Mouse (Mus musculus): ENCODE results near the gene Rsc1a1. TPM values are rescaled to one million over a fixed set of nuclear protein-coding genes. Genes with fewer than 3 reads are reported as not detected.
A peak's percentile ranks its signal among the peaks of the same experiment; 100 is the strongest.

The Rsc1a1 gene
- polyA plus RNA-seq, 1 experiment from 2014 or later, result 3.7 TPM

GRCm38 (mm10) chr4:141682706-141683230 lies 2.6 kb downstream of the Rsc1a1 start:
- Histone ChIP-seq H3K4me3 (ENCODE audit: low read depth, low read length) (no peak overlapping the region), H3K27me3 (replicated peaks; ENCODE audit: control insufficient read depth, insufficient read depth, low read length) (no peaks in the 10 kb centered on the region), H3K4me1 (replicated peaks; ENCODE audit: control insufficient read depth, insufficient read depth, low read length) (no peaks in the 10 kb centered on the region), H3K9ac (ENCODE audit: low read length) (no peak overlapping the region), H3K9me3 (ENCODE audit: control insufficient read depth, low read length) (no peaks in the 10 kb centered on the region), H3K4me2 (ENCODE audit: low read length) (no peak overlapping the region), H3K27ac (ENCODE audit: low read depth) (no peak overlapping the region), H3K36me3 (ENCODE audit: control insufficient read depth, insufficient read depth, low read length) (peaks cover 49% of the 10 kb centered on the region)
- 80% methylated on average over 12 of the region's 12 CpGs for WGBS
- DNase-seq (ENCODE audit: low spot score), result no peak
- no peak for ATAC-seq (replicated peaks; ENCODE audit: low FRiP score, low TSS enrichment, low read depth)

- Histone ChIP-seq H3K4me3 (ENCODE audit: low read depth, low read length) (no peak overlapping the region), H3K27ac (ENCODE audit: low read depth) (no peak overlapping the region), H3K4me1 (replicated peaks; ENCODE audit: control insufficient read depth, insufficient read depth, low read length) (no peaks in the 10 kb centered on the region), H3K27me3 (replicated peaks; ENCODE audit: control insufficient read depth, insufficient read depth, low read length) (no peaks in the 10 kb centered on the region), H3K9me3 (ENCODE audit: control insufficient read depth, low read length) (no peaks in the 10 kb centered on the region), H3K4me2 (ENCODE audit: low read length) (no peak overlapping the region), H3K9ac (ENCODE audit: low read length) (no peak overlapping the region), H3K36me3 (ENCODE audit: control insufficient read depth, insufficient read depth, low read length) (peaks cover 45% of the 10 kb centered on the region)
- 72% methylated on average over 7 of the region's 7 CpGs for WGBS
- DNase-seq (ENCODE audit: low spot score) (no peak), ATAC-seq (replicated peaks; ENCODE audit: low FRiP score, low TSS enrichment, low read depth) (no peak)
Measured at GRCm38 (mm10) chr4:141681767-141682166, 3.6 kb downstream of the Rsc1a1 start.

- 53% methylated on average over 12 of the region's 12 CpGs for WGBS
- ATAC-seq (replicated peaks; ENCODE audit: low FRiP score, low TSS enrichment, low read depth) (no peak), DNase-seq (ENCODE audit: low spot score) (no peak)
- no peak overlapping the region for H3K4me2 ChIP-seq (ENCODE audit: low read length)
- H3K27ac ChIP-seq (ENCODE audit: low read depth), result peak overlapping the region; percentile 1; the same call in 1 of the 2 replicates
- no peak overlapping the region for H3K9ac ChIP-seq (ENCODE audit: low read length)
- no peaks in the 10 kb centered on the region for H3K4me1 ChIP-seq (replicated peaks; ENCODE audit: control insufficient read depth, insufficient read depth, low read length)
- H3K36me3 ChIP-seq (ENCODE audit: control insufficient read depth, insufficient read depth, low read length), result peaks cover 37% of the 10 kb centered on the region
- H3K4me3 ChIP-seq (ENCODE audit: low read depth, low read length), result no peak overlapping the region
- no peaks in the 10 kb centered on the region for H3K27me3 ChIP-seq (replicated peaks; ENCODE audit: control insufficient read depth, insufficient read depth, low read length)
- H3K9me3 ChIP-seq (ENCODE audit: control insufficient read depth, low read length), result no peaks in the 10 kb centered on the region
Measured at GRCm38 (mm10) chr4:141680892-141681291, 4.5 kb downstream of the Rsc1a1 start.

GRCm38 (mm10) chr4:141679016-141679415 lies 6.4 kb downstream of the Rsc1a1 start:
- Histone ChIP-seq H3K9ac (ENCODE audit: low read length) (no peak overlapping the region), H3K27ac (ENCODE audit: low read depth) (no peak overlapping the region), H3K4me2 (ENCODE audit: low read length) (no peak overlapping the region), H3K36me3 (ENCODE audit: control insufficient read depth, insufficient read depth, low read length) (peaks cover 18% of the 10 kb centered on the region), H3K9me3 (ENCODE audit: control insufficient read depth, low read length) (no peaks in the 10 kb centered on the region), H3K4me3 (ENCODE audit: low read depth, low read length) (no peak overlapping the region), H3K4me1 (replicated peaks; ENCODE audit: control insufficient read depth, insufficient read depth, low read length) (no peaks in the 10 kb centered on the region), H3K27me3 (replicated peaks; ENCODE audit: control insufficient read depth, insufficient read depth, low read length) (no peaks in the 10 kb centered on the region)
- ATAC-seq (replicated peaks; ENCODE audit: low FRiP score, low TSS enrichment, low read depth) (no peak), DNase-seq (ENCODE audit: low spot score) (no peak)
- WGBS, result 74% methylated on average over 2 of the region's 2 CpGs

GRCm38 (mm10) chr4:141676462-141676979 lies 8.9 kb downstream of the Rsc1a1 start:
- no peak overlapping the region for H3K4me3 ChIP-seq (ENCODE audit: low read depth, low read length)
- H3K9ac ChIP-seq (ENCODE audit: low read length), result no peak overlapping the region
- no peaks in the 10 kb centered on the region for H3K36me3 ChIP-seq (ENCODE audit: control insufficient read depth, insufficient read depth, low read length)
- no peak overlapping the region for H3K4me2 ChIP-seq (ENCODE audit: low read length)
- DNase-seq (ENCODE audit: low spot score) (no peak), ATAC-seq (replicated peaks; ENCODE audit: low FRiP score, low TSS enrichment, low read depth) (no peak)
- H3K27me3 ChIP-seq (replicated peaks; ENCODE audit: control insufficient read depth, insufficient read depth, low read length), result no peaks in the 10 kb centered on the region
- 0 out of 2 replicates have a peak, but pooled peaks cover under 1% of the 10 kb centered on the region for H3K4me1 ChIP-seq (replicated peaks; ENCODE audit: control insufficient read depth, insufficient read depth, low read length)
- WGBS, result 78% methylated on average over 5 of the region's 5 CpGs
- no peak overlapping the region for H3K27ac ChIP-seq (ENCODE audit: low read depth)
- no peaks in the 10 kb centered on the region for H3K9me3 ChIP-seq (ENCODE audit: control insufficient read depth, low read length)

- ATAC-seq (replicated peaks; ENCODE audit: low FRiP score, low TSS enrichment, low read depth) (no peak), DNase-seq (ENCODE audit: low spot score) (no peak)
- H3K9me3 ChIP-seq (ENCODE audit: control insufficient read depth, low read length), result no peaks in the 10 kb centered on the region
- 0 out of 2 replicates have a peak, but pooled peaks cover 3% of the 10 kb centered on the region for H3K4me1 ChIP-seq (replicated peaks; ENCODE audit: control insufficient read depth, insufficient read depth, low read length)
- no peak overlapping the region for H3K4me3 ChIP-seq (ENCODE audit: low read depth, low read length)
- no peak overlapping the region for H3K4me2 ChIP-seq (ENCODE audit: low read length)
- WGBS, result 73% methylated on average over 13 of the region's 13 CpGs
- no peak overlapping the region for H3K27ac ChIP-seq (ENCODE audit: low read depth)
- no peak overlapping the region for H3K9ac ChIP-seq (ENCODE audit: low read length)
- no peaks in the 10 kb centered on the region for H3K36me3 ChIP-seq (ENCODE audit: control insufficient read depth, insufficient read depth, low read length)
- no peaks in the 10 kb centered on the region for H3K27me3 ChIP-seq (replicated peaks; ENCODE audit: control insufficient read depth, insufficient read depth, low read length)
Measured at GRCm38 (mm10) chr4:141672325-141672724, 13.1 kb downstream of the Rsc1a1 start.

GRCm38 (mm10) chr4:141671389-141671788 lies 14.0 kb downstream of the Rsc1a1 start:
- ATAC-seq (replicated peaks; ENCODE audit: low FRiP score, low TSS enrichment, low read depth) (no peak), DNase-seq (ENCODE audit: low spot score) (no peak)

GRCm38 (mm10) chr4:141669898-141670712 lies 15.3 kb downstream of the Rsc1a1 start:
- H3K4me3 ChIP-seq (ENCODE audit: low read depth, low read length), result no peak overlapping the region
- H3K36me3 ChIP-seq (ENCODE audit: control insufficient read depth, insufficient read depth, low read length), result no peaks in the 10 kb centered on the region
- H3K27ac ChIP-seq (ENCODE audit: low read depth), result no peak overlapping the region
- H3K4me2 ChIP-seq (ENCODE audit: low read length), result no peak overlapping the region
- H3K9me3 ChIP-seq (ENCODE audit: control insufficient read depth, low read length), result no peaks in the 10 kb centered on the region
- no peak; the same call in 1 of the 2 replicates for ATAC-seq (replicated peaks; ENCODE audit: low FRiP score, low TSS enrichment, low read depth)
- no peak for DNase-seq (ENCODE audit: low spot score)
- H3K27me3 ChIP-seq (replicated peaks; ENCODE audit: control insufficient read depth, insufficient read depth, low read length), result no peaks in the 10 kb centered on the region
- H3K4me1 ChIP-seq (replicated peaks; ENCODE audit: control insufficient read depth, insufficient read depth, low read length), result 0 out of 2 replicates have a peak, but pooled peaks cover 3% of the 10 kb centered on the region
- H3K9ac ChIP-seq (ENCODE audit: low read length), result no peak overlapping the region
- 85% methylated on average over 18 of the region's 18 CpGs for WGBS

More at GRCm38 (mm10) chr4:141671389-141671788, 14.0 kb downstream of the Rsc1a1 start:
- H3K9ac ChIP-seq (ENCODE audit: low read length), result no peak overlapping the region
- no peaks in the 10 kb centered on the region for H3K9me3 ChIP-seq (ENCODE audit: control insufficient read depth, low read length)
- no peak overlapping the region for H3K27ac ChIP-seq (ENCODE audit: low read depth)
- no peaks in the 10 kb centered on the region for H3K36me3 ChIP-seq (ENCODE audit: control insufficient read depth, insufficient read depth, low read length)
- WGBS, result 67% methylated on average over 4 of the region's 4 CpGs
- no peaks in the 10 kb centered on the region for H3K27me3 ChIP-seq (replicated peaks; ENCODE audit: control insufficient read depth, insufficient read depth, low read length)
- H3K4me1 ChIP-seq (replicated peaks; ENCODE audit: control insufficient read depth, insufficient read depth, low read length), result 0 out of 2 replicates have a peak, but pooled peaks cover 3% of the 10 kb centered on the region
- H3K4me3 ChIP-seq (ENCODE audit: low read depth, low read length), result no peak overlapping the region
- H3K4me2 ChIP-seq (ENCODE audit: low read length), result no peak overlapping the region
